16 mouse cellular contexts compared by ENCODE assay signal in the genomic region with DNA sequence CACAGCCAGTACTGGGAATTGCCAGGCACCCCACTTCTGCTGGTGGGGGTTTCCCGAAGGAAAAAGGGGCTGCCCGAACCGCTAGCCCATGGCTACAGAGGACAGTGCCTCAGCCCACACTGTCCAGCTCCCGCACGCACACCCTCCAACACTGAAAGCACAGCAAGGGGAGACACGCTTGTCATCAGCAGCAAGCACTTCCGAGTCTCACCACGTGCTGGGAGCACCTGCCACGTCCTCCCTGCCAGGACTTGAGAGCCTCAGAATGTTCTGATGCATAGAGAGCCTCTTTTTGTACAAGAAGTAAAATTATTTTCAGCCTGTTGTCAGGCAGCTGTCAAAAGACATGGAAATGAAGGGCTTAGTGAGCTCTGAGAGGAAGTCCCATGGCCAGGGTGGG.
DNase-seq lines count a peak whose midpoint lies in the region; ATAC-seq and TF ChIP-seq lines count a peak whose summit lies in the region.
"Had no signal": no experiment of that assay in that cellular context is flagged by ENCODE, and none has a peak within 500 bp of the region (broad histone marks: within the 10 kb centered on the region; RNA-seq: fewer than 3 reads in every experiment).

No protein-coding gene starts in this region.

- no peak for TF ChIP-seq CTCF in layer of hippocampus, adult 2 months (conservative IDR thresholded peaks at IDR 0.05)
- no peak for TF ChIP-seq CTCF in brain, embryonic 14.5 days (IDR thresholded peaks at IDR 0.05; ENCODE audit: borderline replicate concordance, extremely low read depth, insufficient read depth, insufficient read length)

- ATAC-seq in frontal cortex, adult (ENCODE audit: low TSS enrichment): peak; percentile 45
- ATAC-seq: forebrain, embryonic 13.5 days had no signal

- no peak overlapping the region for H3K4me3 ChIP-seq in layer of hippocampus, adult 2 months
- H3K4me3 ChIP-seq: embryonic facial prominence, embryonic 15.5 days; forebrain, embryonic 13.5 days; kidney, embryonic 15.5 days; limb, embryonic 13.5 days; midbrain, embryonic 10.5 days; neural tube, embryonic 13.5 days had no signal

- H3K27ac ChIP-seq in layer of hippocampus, adult 2 months: peak overlapping the region; percentile 32; the same call in 1 of the 2 replicates
- H3K27ac ChIP-seq: embryonic facial prominence, embryonic 15.5 days; forebrain, embryonic 13.5 days; kidney, embryonic 15.5 days; limb, embryonic 13.5 days; midbrain, embryonic 10.5 days; neural tube, embryonic 13.5 days had no signal

- DNase-seq in frontal cortex, postnatal 25 days (ENCODE audit: low spot score in 2 of 2): no peak
- peak; percentile 35 to 62 for DNase-seq in layer of hippocampus, adult 2 months (ENCODE audit: low spot score in 2 of 2)
- no peak for DNase-seq in layer of hippocampus, adult 9-10 months (ENCODE audit: low spot score)
- peak; percentile 34 for DNase-seq in brain, embryonic 14.5 days (ENCODE audit: low read depth)
- DNase-seq in layer of hippocampus, postnatal 14 days (ENCODE audit: low spot score in 2 of 2): peak; percentile 55 to 69
- no peak for DNase-seq in thymus, postnatal 25 days
- DNase-seq: cerebellum, adult 18-20 months; gastrocnemius, postnatal 14 days; lung, postnatal 14 days had no signal

- no peak for TF ChIP-seq POLR2A in brain, embryonic 14.5 days (IDR thresholded peaks at IDR 0.05; ENCODE audit: borderline replicate concordance, extremely low read depth, insufficient read depth, insufficient read length, poor library complexity, severe bottlenecking)

Comparison
In these comparisons a context has a peak if more than half of its experiments do, and no peak if none do; other contexts are left out.
1. DNase-seq: peak in layer of hippocampus, adult 2 months (2 of 2), brain, embryonic 14.5 days (single experiment) and layer of hippocampus, postnatal 14 days (2 of 2); none in frontal cortex, postnatal 25 days (0 of 2), layer of hippocampus, adult 9-10 months (single experiment) and thymus, postnatal 25 days (single experiment).